Mouse (Mus musculus) frontal cortex, postnatal 25 days (tissue): ENCODE measurements around the gene Zfp566.

Experiments used
- DNase-seq, 2 experiments: peaks; one replicate each; pipeline ENCODE4 v3.0.0; 2022; ENCODE audit warnings: low spot score in 2 of 2

Gene Zfp566

GRCm38 (mm10) chr7:30060341-30060740 is 30.0 kb downstream of the Zfp566 start:
- DNase-seq, result no peak

GRCm38 (mm10) chr7:30053591-30053990 is 36.7 kb downstream of the Zfp566 start:
- no peak for DNase-seq

DNA sequence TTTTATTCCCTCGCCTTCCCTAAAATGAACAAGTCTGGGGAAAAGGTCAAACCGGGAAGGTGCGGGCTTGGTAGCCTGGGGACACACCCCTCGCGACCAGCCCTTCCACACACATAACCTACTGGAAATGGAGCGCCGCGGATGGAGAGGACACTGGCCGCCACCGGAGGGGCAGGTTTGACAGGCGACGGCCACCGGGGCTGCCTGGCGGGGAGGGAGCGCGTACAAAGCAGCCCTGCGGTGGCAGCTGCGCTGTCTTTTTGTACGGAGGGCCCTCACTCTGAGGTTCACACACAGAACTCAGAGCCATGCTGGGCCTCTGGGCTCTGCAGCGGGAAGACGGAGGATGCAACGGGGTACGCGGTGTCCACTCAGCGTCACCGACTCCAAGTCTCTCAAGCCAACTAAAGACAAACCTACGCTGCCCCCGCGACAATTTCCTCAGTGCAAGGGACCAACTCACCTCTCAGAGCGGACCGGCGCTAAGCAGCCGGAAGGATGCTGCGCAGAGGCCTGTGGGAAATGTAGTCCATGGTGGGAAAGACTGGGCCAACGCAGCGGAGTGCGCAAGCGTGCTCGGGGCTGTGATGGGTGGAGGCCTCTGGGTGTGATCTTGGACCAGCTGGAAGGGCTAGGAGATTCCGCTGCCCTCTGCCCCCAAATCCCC is 39.3 kb downstream of the Zfp566 start, which contains the start of gene Zfp14:
TSS of gene Zfp14 (minus strand) at position 499 of the 667 bp plus-strand sequence.
- DNase-seq, result peak; percentile 82 to 86

DNA sequence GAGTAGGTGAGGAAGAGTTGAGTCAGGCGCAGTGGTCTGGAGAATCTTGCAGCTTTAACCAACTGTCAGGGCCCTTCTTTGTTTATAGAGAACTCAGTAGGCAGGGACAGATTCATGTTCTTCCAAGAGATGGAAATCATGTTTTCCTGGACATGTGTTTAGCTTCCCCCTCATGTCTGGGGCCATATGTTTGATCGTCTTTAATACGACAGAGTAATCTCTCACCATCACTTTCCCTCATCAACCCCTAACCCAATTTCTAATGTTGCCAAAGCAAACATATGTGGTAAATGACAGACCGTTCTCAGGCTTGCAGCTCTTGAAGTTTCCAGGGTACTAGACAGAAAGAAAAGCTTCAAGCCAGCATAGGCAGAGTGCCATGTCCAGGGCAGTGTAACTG is 42.2 kb downstream of the Zfp566 start:
- no peak for DNase-seq

- DNase-seq, result no peak
These were observed 46.0 kb downstream of the Zfp566 start for GRCm38 (mm10) chr7:30044354-30044753.

DNA sequence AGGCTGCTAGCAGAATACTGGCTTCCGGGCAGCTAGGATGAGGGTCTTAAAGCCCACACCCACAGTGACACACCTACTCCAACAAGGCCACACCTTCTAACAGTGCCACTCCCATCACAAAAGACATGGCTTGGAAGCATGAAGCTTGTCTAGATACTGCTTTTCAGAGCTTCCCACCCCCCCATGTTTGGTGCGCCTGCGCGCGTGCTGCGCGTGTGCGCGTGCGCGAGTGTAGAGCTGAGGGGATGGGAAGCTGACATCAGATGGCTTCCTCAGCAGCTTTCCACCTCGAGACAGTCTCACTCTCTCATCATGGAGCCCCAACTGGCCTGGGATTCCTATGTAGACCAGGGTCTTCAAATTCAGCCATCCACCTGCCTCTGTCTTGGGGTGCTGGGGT is 56.0 kb downstream of the Zfp566 start:
- DNase-seq, result no peak

DNA sequence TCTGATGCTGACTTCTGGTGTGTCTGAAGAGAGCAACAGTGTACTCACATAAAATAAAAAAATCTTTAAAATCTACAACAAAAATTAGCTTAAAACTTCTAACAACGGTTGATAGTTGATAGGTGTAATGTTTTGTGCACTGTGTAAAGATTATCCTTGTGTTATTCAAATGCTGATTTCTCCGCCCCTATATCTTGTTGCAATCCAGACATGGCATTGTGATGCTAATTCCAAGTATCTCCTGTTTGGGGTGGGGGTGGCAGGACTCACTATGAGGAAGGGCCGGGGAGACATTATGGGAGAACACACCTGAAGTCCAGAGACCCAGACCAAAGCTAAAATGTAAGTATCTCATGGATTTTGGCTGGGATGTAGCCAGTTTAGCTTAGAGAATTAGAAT is 58.9 kb downstream of the Zfp566 start:
- no peak for DNase-seq

- no peak for DNase-seq
These were observed 59.6 kb downstream of the Zfp566 start for GRCm38 (mm10) chr7:30030677-30031076.

DNA sequence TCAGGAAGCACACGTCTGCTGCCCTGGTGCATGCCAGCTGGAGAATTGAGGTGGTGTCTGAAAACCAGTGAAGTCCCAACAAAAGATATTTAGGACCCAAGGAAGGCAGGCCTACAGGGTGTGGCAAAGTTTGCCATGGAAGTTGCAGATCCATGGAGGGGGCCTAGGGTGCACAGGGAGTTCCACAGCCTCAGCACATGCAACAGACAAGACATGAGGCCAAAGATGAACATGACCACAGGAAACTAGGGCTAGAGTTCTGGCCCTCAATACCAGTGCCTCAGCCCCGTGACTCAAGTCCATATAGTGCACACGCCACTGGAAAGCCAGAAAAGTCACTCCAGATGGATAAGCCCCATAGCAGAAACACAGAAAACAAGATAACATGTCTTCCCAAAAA is 61.8 kb downstream of the Zfp566 start:
- no peak for DNase-seq
